ENCODE assay signal across 7 mouse cellular contexts in the genomic region with DNA sequence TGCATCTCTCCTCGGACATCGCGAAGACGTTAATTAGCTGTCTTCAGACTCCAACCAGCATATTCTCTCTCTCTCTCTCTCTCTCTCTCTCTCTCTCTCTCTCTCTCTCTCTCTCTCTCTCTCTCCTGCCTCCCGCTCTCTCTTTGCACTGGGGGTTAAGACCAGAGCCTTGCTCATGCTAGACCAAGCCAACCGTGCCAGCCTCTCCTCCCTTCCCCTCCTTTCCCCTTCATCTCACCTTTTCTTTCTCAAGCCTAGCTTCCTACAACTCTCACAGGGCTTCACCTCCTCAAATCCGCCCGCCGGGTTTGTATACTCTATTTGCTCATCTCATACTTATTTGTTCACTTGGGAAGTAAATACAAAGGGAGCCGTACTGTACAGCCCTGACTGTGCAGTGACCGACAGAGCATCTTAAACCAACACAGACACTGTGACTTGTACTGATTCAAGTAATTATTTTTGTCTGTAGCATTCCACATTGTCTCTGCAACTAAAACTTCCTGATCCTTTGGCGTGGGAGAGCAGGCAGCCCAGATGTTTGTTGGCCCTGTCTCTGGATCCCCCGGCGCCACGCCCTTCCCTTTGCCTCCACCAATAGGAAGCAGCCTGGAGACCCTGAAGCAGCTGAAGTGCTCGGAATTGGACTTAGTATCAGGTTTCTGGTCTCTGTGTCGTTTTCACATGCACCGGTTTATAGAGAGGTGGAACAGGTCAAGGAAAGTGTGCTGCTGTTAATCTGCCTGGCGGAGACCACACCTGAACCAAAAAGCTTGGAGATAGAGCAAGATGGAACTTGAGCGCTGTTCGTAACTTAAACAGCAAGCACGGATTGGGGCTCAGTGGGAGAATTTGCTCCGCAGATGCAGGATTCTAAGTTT.
DNase-seq lines count a peak whose midpoint lies in the region; ATAC-seq and TF ChIP-seq lines count a peak whose summit lies in the region.

No protein-coding gene starts in this region.

- peaks cover 25% of the 10 kb centered on the region for H3K4me1 ChIP-seq in forebrain, embryonic 10.5 days
- H3K4me1 ChIP-seq in hindbrain, postnatal 0 days (ENCODE audit: insufficient read depth, low read length) = no peaks in the 10 kb centered on the region; the same call in 1 of the 2 replicates

- H3K9me3 ChIP-seq in forebrain, embryonic 10.5 days = no peaks in the 10 kb centered on the region
- H3K9me3 ChIP-seq in hindbrain, postnatal 0 days (ENCODE audit: low read length) = no peaks in the 10 kb centered on the region

- H3K9ac ChIP-seq in hindbrain, postnatal 0 days (replicated peaks; ENCODE audit: low read length) = no peak overlapping the region

- no peaks in the 10 kb centered on the region for H3K36me3 ChIP-seq in forebrain, embryonic 10.5 days (replicated peaks)
- no peaks in the 10 kb centered on the region for H3K36me3 ChIP-seq in hindbrain, postnatal 0 days (ENCODE audit: insufficient read depth, low read length)

- no peak for TF ChIP-seq CTCF in hindbrain, postnatal 0 days (IDR thresholded peaks at IDR 0.05; ENCODE audit: low read depth)

- H3K27ac ChIP-seq in forebrain, embryonic 10.5 days = peak overlapping the region; percentile 67
- no peak overlapping the region for H3K27ac ChIP-seq in hindbrain, postnatal 0 days

- whole genome bisulfite sequencing in forebrain, embryonic 10.5 days = 20% methylated on average over 23 of the region's 23 CpGs
- WGBS in hindbrain, postnatal 0 days = 19% methylated on average over 23 of the region's 23 CpGs

- peak; percentile 74; the same call in 1 of the 2 replicates for ATAC-seq in hindbrain, postnatal 0 days

- peaks cover 13% of the 10 kb centered on the region for H3K27me3 ChIP-seq in forebrain, embryonic 10.5 days (ENCODE audit: poor library complexity, severe bottlenecking)
- no peaks in the 10 kb centered on the region for H3K27me3 ChIP-seq in hindbrain, postnatal 0 days (ENCODE audit: insufficient read depth, low read length)

- H3K4me3 ChIP-seq in forebrain, embryonic 10.5 days = peak overlapping the region; percentile 52
- H3K4me3 ChIP-seq in hindbrain, postnatal 0 days (ENCODE audit: low read length) = peak overlapping the region; percentile 29

- DNase-seq in right cerebral cortex, adult 2 months (ENCODE audit: low spot score in 2 of 2) = peak; percentile 7 to 17
- no peak for DNase-seq in right cerebral cortex, postnatal 25 days
- peak; percentile 83 for DNase-seq in forebrain, embryonic 10.5 days (ENCODE audit: extremely low spot score, low spot score)
- DNase-seq in hindbrain, postnatal 0 days (ENCODE audit: low spot score) = peak; percentile 26
- DNase-seq in mesoderm, embryonic 11.5 days (ENCODE audit: low read depth, low spot score) = peak; percentile 85
- DNase-seq in testis, postnatal 14 days (ENCODE audit: low spot score) = peak; percentile 32
- DNase-seq in cerebellum, adult 8-10 months = no peak

- peak overlapping the region; percentile 59 for H3K4me2 ChIP-seq in hindbrain, postnatal 0 days (ENCODE audit: low read depth, low read length)

Comparison
In these comparisons a context has a peak if more than half of its experiments do, and no peak if none do; other contexts are left out.
1. DNase-seq: peak in right cerebral cortex, adult 2 months (2 of 2), forebrain, embryonic 10.5 days (single experiment), hindbrain, postnatal 0 days (single experiment), mesoderm, embryonic 11.5 days (single experiment) and testis, postnatal 14 days (single experiment); none in right cerebral cortex, postnatal 25 days (single experiment) and cerebellum, adult 8-10 months (single experiment).